Mouse (Mus musculus) olfactory bulb, adult 2 months (tissue): Measurements from ENCODE around the gene Rhox11. TPM values are rescaled to one million over a fixed set of nuclear protein-coding genes. Genes with fewer than 3 reads are reported as not detected.
"Not testable (repeated sequence)": the region's sequence is repeated elsewhere in the genome, so short reads cannot be mapped to it uniquely, and the experiment has no call there.

Experiments used
- H3K27ac ChIP-seq: fragments of 200-500 bp; 2 replicates; pipeline ENCODE4 v1.5.1; 2012; ENCODE audit warnings: low read depth, low read length; ENCODE audit not compliant: insufficient read depth
- H3K4me1 ChIP-seq: fragments of 200-500 bp; 2 replicates; pipeline ENCODE4 v1.6.1; 2012; ENCODE audit warnings: low read length; ENCODE audit not compliant: control insufficient read depth, insufficient read depth
- H3K4me3 ChIP-seq: fragments of 200-500 bp; 2 replicates; pipeline ENCODE4 v1.5.1; 2012; ENCODE audit warnings: mild to moderate bottlenecking, low read depth, low read length, moderate library complexity; ENCODE audit not compliant: insufficient read depth
- CTCF ChIP-seq: fragments of 200-500 bp; IDR thresholded peaks from 2 replicates; pipeline ENCODE4 v1.5.1; 2012; ENCODE audit warnings: low read depth, mild to moderate bottlenecking, low read length, moderate library complexity; ENCODE audit not compliant: insufficient read depth
- POLR2A ChIP-seq: fragments of 200-500 bp; IDR thresholded peaks from 2 replicates; pipeline ENCODE4 v1.6.1; 2012; ENCODE audit warnings: mild to moderate bottlenecking, low read depth, low read length, moderate library complexity; ENCODE audit not compliant: insufficient read depth
- WGBS: fragments of 180-500 bp; shearing (Covaris S2); methylation state at CpG from one replicate; pipeline ENCODE4 v1.1.7; 2018; 5-methylcytosine and 5-hydroxymethylcytosine counted together
- polyA plus RNA-seq: library from polyadenylated mRNA; stranded (reverse); fragments of >200 nt; gene quantifications from 2 replicates; pipeline ENCODE4 v1.2.4, GENCODE M21; 2012; ENCODE audit warnings: low replicate concordance; ENCODE audit not compliant: missing spikeins, insufficient read depth, insufficient read length

The Rhox11 gene
- not detected in 2 replicates for polyA plus RNA-seq

GRCm38 (mm10) chrX:38085041-38085440 lies at the start of gene Rhox11:
Rhox11 (minus strand) TSS chrX:38085141.
- no peak for TF ChIP-seq POLR2A
- no peak for TF ChIP-seq CTCF
- Histone ChIP-seq H3K4me1 (no peaks in the 10 kb centered on the region), H3K4me3 (no peak within 1 kb of the TSS), H3K27ac (no peak within 1 kb of the TSS)
- 89% methylated on average over 9 of the region's 9 CpGs for WGBS

DNA sequence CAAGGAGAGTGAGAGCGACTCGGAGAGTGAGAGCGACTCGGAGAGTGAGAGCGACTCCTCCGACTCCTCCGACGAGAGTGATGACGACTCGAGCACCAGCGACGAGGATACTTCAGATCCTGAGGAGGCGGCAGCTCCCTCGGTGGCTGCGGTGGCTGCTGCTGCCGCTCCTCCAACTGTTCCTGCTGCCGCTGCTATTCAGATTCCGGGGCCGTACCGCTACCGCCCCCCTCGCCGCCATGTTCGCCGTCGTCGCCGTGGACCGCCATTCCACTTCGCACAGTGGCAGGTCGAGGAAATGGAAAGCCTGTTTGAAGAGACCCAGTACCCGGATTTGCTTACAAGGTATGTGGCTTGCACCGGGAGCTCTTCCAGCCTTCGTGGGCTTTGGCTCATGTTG lies 36.5 kb upstream of the Rhox11 start:
- WGBS: 93% methylated on average over 34 of the region's 34 CpGs
- no peak for TF ChIP-seq CTCF
- no peak for TF ChIP-seq POLR2A
- no peak overlapping the region for H3K27ac ChIP-seq
- H3K4me3 ChIP-seq: no peak overlapping the region
- H3K4me1 ChIP-seq: no peaks in the 10 kb centered on the region

DNA sequence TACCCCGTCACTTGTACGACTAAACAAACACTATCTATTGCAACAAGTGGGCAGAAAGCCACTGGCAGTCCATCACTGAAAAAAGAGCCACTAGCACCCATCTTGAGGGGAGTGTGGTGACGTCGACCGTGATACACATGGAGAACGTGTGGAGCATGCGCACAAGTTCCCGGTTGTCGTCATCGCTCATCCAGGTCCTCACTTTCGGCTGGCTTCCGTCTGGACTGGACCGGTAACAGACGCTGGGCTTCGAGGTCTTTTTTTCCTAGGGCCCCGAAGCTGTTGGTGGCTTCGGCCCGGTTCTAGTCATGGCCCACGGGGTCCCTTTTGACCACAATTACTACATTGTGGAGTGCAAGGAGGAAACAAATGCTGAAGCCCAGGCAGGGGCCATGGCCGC lies 36.0 kb upstream of the Rhox11 start, which contains the start of gene Rhox13:
TSS of gene Rhox13 (plus strand) at position 238 of the 400 bp plus-strand sequence.
- no peaks in the 10 kb centered on the region for H3K4me1 ChIP-seq
- no peak within 1 kb of the TSS for H3K4me3 ChIP-seq
- H3K27ac ChIP-seq: no peak within 1 kb of the TSS
- 98% methylated on average over 20 of the region's 20 CpGs for WGBS
- no peak for TF ChIP-seq CTCF
- TF ChIP-seq POLR2A: no peak

DNA sequence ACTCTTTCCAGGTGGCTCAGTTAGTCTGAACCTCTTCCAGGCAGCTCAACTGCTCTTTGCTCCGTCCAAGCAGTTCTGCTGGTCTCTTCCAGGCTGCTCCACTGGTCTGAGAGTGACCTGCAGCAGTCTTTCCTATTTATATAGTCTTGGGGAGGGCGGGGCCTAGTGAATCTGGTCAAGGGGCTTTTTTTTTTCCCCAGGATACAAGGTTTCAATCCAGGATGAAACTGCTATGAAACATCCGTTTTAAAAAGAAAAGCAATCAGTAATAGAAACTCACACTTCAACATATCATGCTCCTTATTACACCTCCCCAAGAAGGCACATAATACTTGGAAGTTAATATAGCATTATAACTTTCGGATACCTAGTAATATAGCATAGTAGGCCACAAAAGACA lies 25.9 kb upstream of the Rhox11 start, which contains the start of gene Rhox12:
TSS of gene Rhox12 (minus strand) at position 101 of the 400 bp plus-strand sequence.
- TF ChIP-seq POLR2A: no peak
- TF ChIP-seq CTCF: no peak
- Histone ChIP-seq H3K4me3 (no peak within 1 kb of the TSS), H3K27ac (no peak within 1 kb of the TSS), H3K4me1 (no peaks in the 10 kb centered on the region)
- 78% methylated on average over 4 of the region's 4 CpGs for WGBS

DNA sequence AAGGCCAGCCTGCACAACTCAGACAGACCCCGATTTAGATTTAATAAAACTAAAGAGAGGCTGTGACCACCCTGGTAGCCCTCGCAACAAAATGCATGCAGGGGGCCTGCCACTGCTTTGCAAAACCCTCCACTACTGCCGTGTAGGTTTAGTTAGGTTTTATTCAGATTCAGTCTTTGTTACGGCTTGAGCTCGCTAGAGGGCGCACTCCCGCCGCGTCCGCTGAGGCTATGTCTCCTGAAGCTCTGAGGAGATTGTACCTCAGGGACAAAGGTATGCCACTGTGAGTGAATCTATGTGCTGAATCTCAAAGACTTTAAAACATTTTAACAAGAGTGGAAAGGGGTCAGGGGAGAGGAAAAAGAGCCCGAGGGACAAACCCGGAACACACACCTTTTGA lies 715 bp downstream of the Rhox11 start:
- Histone ChIP-seq H3K27ac (no peak overlapping the region), H3K4me3 (no peak overlapping the region), H3K4me1 (no peaks in the 10 kb centered on the region)
- 18% methylated on average over 12 of the region's 12 CpGs for WGBS
- no peak for TF ChIP-seq POLR2A
- TF ChIP-seq CTCF: peak; percentile 38; the same call in 1 of the 2 replicates

DNA sequence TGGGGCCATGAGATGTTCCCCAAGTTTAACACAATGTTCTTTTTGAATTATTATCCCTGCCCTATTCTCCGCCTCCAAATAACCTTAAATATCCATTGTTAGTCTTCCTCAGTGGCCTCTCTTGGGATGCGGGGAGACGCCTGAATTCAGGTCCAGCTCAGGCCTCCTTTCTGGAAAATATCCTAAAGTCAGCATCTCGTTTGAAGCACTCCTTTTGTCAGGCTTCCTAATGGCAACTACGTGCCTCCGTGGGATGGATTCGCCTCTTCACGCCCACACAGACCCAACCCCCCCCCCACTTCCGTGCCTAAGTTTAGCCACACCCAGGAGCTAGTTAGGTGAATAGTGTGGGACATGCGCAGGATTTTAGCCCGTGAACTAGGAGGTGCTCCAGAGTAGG lies 18.8 kb downstream of the Rhox11 start, which contains the start of gene Rhox10:
TSS of gene Rhox10 (plus strand) at position 301 of the 400 bp plus-strand sequence.
- TF ChIP-seq CTCF: no peak
- TF ChIP-seq POLR2A: no peak
- Histone ChIP-seq H3K4me1 (no peaks in the 10 kb centered on the region), H3K27ac (no peak within 1 kb of the TSS), H3K4me3 (no peak within 1 kb of the TSS)
- 88% methylated on average over 11 of the region's 11 CpGs for WGBS

GRCm38 (mm10) chrX:38061544-38061943 lies 23.4 kb downstream of the Rhox11 start:
- TF ChIP-seq CTCF: no peak
- no peak for TF ChIP-seq POLR2A
- H3K4me1 ChIP-seq: no peaks in the 10 kb centered on the region
- H3K27ac ChIP-seq: no peak overlapping the region
- 0% methylated on average over 1 of the region's 1 CpGs for WGBS
- H3K4me3 ChIP-seq: no peak overlapping the region

- H3K4me3 ChIP-seq, H3K4me1 ChIP-seq, H3K27ac ChIP-seq: not testable (repeated sequence)
Observed at GRCm38 (mm10) chrX:38043014-38043413, 41.9 kb downstream of the Rhox11 start, which contains the start of gene Btg1-ps2. Btg1-ps2 (minus strand) TSS chrX:38043114.

DNA sequence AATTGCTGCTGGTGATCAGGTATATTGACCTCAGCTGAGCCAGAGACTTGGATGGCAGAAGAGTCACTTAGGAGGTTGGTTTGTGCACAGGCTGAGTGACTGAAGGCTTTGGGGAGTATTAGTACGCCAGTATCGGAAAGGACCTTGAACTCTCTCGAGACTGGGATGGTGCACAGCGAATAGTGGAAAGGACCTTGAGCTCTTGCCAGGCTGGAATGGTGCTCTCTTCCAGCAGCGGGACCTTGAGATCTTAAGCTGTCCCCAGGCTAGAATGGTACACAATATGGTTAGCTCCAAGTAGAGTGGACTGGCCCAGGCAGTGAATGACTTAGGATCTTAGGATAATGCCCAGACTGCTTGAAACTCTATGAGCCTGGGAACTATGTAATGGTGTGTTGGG lies 45.3 kb downstream of the Rhox11 start:
- Histone ChIP-seq H3K4me3 (no peak overlapping the region), H3K4me1 (no peaks in the 10 kb centered on the region)
- WGBS: 92% methylated on average over 5 of the region's 5 CpGs

DNA sequence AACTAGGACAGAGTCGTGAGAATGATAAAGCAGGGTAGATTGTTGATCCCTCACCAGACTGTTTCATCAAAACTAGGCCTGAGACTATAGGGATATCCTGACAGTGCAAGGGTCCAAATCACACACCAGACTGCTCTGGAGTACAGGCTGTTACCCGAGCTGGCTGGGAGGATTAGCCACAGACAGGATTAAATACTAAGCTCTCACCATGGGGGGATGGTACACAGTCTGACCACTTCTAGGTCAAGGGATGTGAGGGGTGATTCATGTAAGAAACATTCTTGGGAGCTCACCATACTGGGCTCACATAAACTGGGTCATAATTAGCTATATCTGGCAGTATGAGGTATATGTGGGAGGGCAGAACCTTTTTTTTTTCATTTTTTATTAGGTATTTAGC lies 51.1 kb downstream of the Rhox11 start:
- Histone ChIP-seq H3K4me1 (no peaks in the 10 kb centered on the region), H3K27ac (no peak overlapping the region), H3K4me3 (no peak overlapping the region)
- no peak for TF ChIP-seq POLR2A
- no peak for TF ChIP-seq CTCF
- WGBS: 41% methylated on average over 2 of the region's 2 CpGs

More for the DNA sequence above, 45.3 kb downstream of the Rhox11 start:
- no peak for TF ChIP-seq CTCF
- no peak for TF ChIP-seq POLR2A
- no peak overlapping the region for H3K27ac ChIP-seq

Other genes with a start within 250 kb of the Rhox11 start
- not detected in 2 replicates for gene Rhox8, start 206.2 kb downstream of the Rhox11 start, polyA plus RNA-seq
- gene Rhox7b, start 187.9 kb downstream of the Rhox11 start, polyA plus RNA-seq: not detected in 2 replicates
- not detected in 2 replicates for gene Rhox9, start 183.4 kb downstream of the Rhox11 start, polyA plus RNA-seq
- not detected in 2 replicates for gene Btg1-ps1, start 66.3 kb downstream of the Rhox11 start, polyA plus RNA-seq
- gene Btg1-ps2, start 42.0 kb downstream of the Rhox11 start, polyA plus RNA-seq: not detected in 2 replicates
- gene Rhox10, start 18.7 kb downstream of the Rhox11 start, polyA plus RNA-seq: not detected in 2 replicates
- gene Rhox12, start 25.8 kb upstream of the Rhox11 start, polyA plus RNA-seq: not detected in 2 replicates
- not detected in 2 replicates for gene Rhox13, start 36.1 kb upstream of the Rhox11 start, polyA plus RNA-seq
- not detected in 2 replicates for gene Zbtb33, start 104.7 kb upstream of the Rhox11 start, polyA plus RNA-seq
- not detected in 2 replicates for gene Tmem255a, start 167.3 kb upstream of the Rhox11 start, polyA plus RNA-seq
- not detected in 2 replicates for gene Atp1b4, start 231.0 kb upstream of the Rhox11 start, polyA plus RNA-seq